Mouse (Mus musculus): ENCODE results near the gene L1cam. TPM values are rescaled to one million over a fixed set of nuclear protein-coding genes. Genes with fewer than 3 reads are reported as not detected.

L1cam gene
- polyA plus RNA-seq, 1 experiment: 0.65 TPM

Other genes with a start within 250 kb of the L1cam start
- 0.11 TPM for gene Pnck, start 236.0 kb downstream of the L1cam start, polyA plus RNA-seq (2012; fragmentation: generic; extraction: Trizol)
- 56.3 TPM for gene Slc6a8, start 223.0 kb downstream of the L1cam start, polyA plus RNA-seq (2012; fragmentation: generic; extraction: Trizol)
- 255 TPM for gene Bcap31, start 179.9 kb downstream of the L1cam start, polyA plus RNA-seq (2012; fragmentation: generic; extraction: Trizol)
- 14.9 TPM for gene Abcd1, start 179.5 kb downstream of the L1cam start, polyA plus RNA-seq (2012; fragmentation: generic; extraction: Trizol)
- 0.66 TPM for gene Plxnb3, start 139.0 kb downstream of the L1cam start, polyA plus RNA-seq (2012; fragmentation: generic; extraction: Trizol)
- gene Srpk3, start 121.7 kb downstream of the L1cam start, polyA plus RNA-seq (2012; fragmentation: generic; extraction: Trizol): 16.9 TPM
- gene Idh3g, start 109.2 kb downstream of the L1cam start, polyA plus RNA-seq (2012; fragmentation: generic; extraction: Trizol): 238 TPM
- gene Ssr4, start 109.1 kb downstream of the L1cam start, polyA plus RNA-seq (2012; fragmentation: generic; extraction: Trizol): 224 TPM
- gene Pdzd4, start 71.1 kb downstream of the L1cam start, polyA plus RNA-seq (2012; fragmentation: generic; extraction: Trizol): 0.25 TPM
- not detected for gene Avpr2, start 4.0 kb downstream of the L1cam start, polyA plus RNA-seq (2012; fragmentation: generic; extraction: Trizol)
- 0.24 TPM for gene Arhgap4, start 25.8 kb upstream of the L1cam start, polyA plus RNA-seq (2012; fragmentation: generic; extraction: Trizol)
- 83.1 TPM for gene Naa10, start 25.8 kb upstream of the L1cam start, polyA plus RNA-seq (2012; fragmentation: generic; extraction: Trizol)
- 103 TPM for gene Renbp, start 34.7 kb upstream of the L1cam start, polyA plus RNA-seq (2012; fragmentation: generic; extraction: Trizol)
- 38.1 TPM for gene Hcfc1, start 70.3 kb upstream of the L1cam start, polyA plus RNA-seq (2012; fragmentation: generic; extraction: Trizol)
- gene Irak1, start 127.8 kb upstream of the L1cam start, polyA plus RNA-seq (2012; fragmentation: generic; extraction: Trizol): 28.6 TPM
- gene Opn1mw, start 231.4 kb upstream of the L1cam start, polyA plus RNA-seq (2012; fragmentation: generic; extraction: Trizol): not detected
- 9.2 TPM for gene Mecp2, start 239.3 kb upstream of the L1cam start, polyA plus RNA-seq (2012; fragmentation: generic; extraction: Trizol)